Mouse (Mus musculus) bone marrow, adult 2 months (tissue): ENCODE data around the gene Sgms1.

Experiments
- CTCF ChIP-seq: fragments of 200-500 bp; IDR thresholded peaks from 2 replicates; pipeline ENCODE4 v1.5.1; 2011; ENCODE audit warnings: low read length, control low read depth; ENCODE audit not compliant: control insufficient read depth, insufficient read depth
- POLR2A ChIP-seq: fragments of 200-500 bp; IDR thresholded peaks from 2 replicates; pipeline ENCODE4 v1.6.1; 2011; ENCODE audit warnings: low read depth, mild to moderate bottlenecking, control low read depth, low read length, borderline replicate concordance; ENCODE audit not compliant: control insufficient read depth

DNA sequence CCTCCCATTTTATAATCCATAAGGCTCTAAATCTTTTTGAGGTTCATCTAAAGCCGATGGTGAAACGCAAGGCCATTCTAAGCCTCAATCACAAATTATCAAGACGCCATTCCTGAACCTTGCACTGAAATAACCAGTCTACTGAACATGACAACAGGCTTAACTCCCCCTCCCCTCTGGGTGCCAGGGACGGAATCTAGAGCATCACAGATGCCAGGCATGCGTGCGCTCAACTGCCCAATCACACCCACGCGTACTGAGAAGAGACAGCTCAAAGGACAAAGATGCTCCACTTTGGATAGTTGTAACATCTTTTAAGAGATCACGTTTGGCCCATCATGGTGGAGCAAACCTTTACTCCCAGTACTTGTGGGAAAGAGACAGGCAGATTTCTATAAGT, 146.3 kb downstream of the Sgms1 start:
- TF ChIP-seq CTCF = no peak
- no peak for TF ChIP-seq POLR2A
